Mouse (Mus musculus): Measurements from ENCODE around the gene Chrm5. TPM values are rescaled to one million over a fixed set of nuclear protein-coding genes. Genes with fewer than 3 reads are reported as not detected.

The Chrm5 gene
- polyA plus RNA-seq, 1 experiment, result not detected

GRCm38 (mm10) chr2:112490483-112491196, 10.1 kb upstream of the Chrm5 start:
- TF ChIP-seq POLR2A (IDR thresholded peaks at IDR 0.05; ENCODE audit: insufficient read depth, low read depth, low read length) (no peak), CTCF (IDR thresholded peaks at IDR 0.05; ENCODE audit: insufficient read depth, low read depth, low read length) (no peak)
- 85% methylated on average over 11 of the region's 11 CpGs for WGBS
- H3K4me3 ChIP-seq (ENCODE audit: insufficient read depth, low read depth, low read length), result no peak overlapping the region
- no peak overlapping the region for H3K27ac ChIP-seq (ENCODE audit: insufficient read depth, low read depth, low read length)
- H3K4me1 ChIP-seq (ENCODE audit: control insufficient read depth, insufficient read depth, low read length), result no peaks in the 10 kb centered on the region

- H3K4me3 ChIP-seq (ENCODE audit: insufficient read depth, low read depth, low read length), result no peak overlapping the region
- no peak overlapping the region for H3K27ac ChIP-seq (ENCODE audit: insufficient read depth, low read depth, low read length)
- WGBS, result 87% methylated on average over 2 of the region's 2 CpGs
- H3K4me1 ChIP-seq (ENCODE audit: control insufficient read depth, insufficient read depth, low read length), result no peaks in the 10 kb centered on the region
- TF ChIP-seq POLR2A (IDR thresholded peaks at IDR 0.05; ENCODE audit: insufficient read depth, low read depth, low read length) (no peak), CTCF (IDR thresholded peaks at IDR 0.05; ENCODE audit: insufficient read depth, low read depth, low read length) (no peak)
Measured at GRCm38 (mm10) chr2:112484886-112485285, 4.3 kb upstream of the Chrm5 start.

- H3K27ac ChIP-seq (ENCODE audit: insufficient read depth, low read depth, low read length), result no peak overlapping the region
- 76% methylated on average over 2 of the region's 2 CpGs for WGBS
- no peaks in the 10 kb centered on the region for H3K4me1 ChIP-seq (ENCODE audit: control insufficient read depth, insufficient read depth, low read length)
- TF ChIP-seq POLR2A (IDR thresholded peaks at IDR 0.05; ENCODE audit: insufficient read depth, low read depth, low read length) (no peak), CTCF (IDR thresholded peaks at IDR 0.05; ENCODE audit: insufficient read depth, low read depth, low read length) (no peak)
- no peak overlapping the region for H3K4me3 ChIP-seq (ENCODE audit: insufficient read depth, low read depth, low read length)
Measured at GRCm38 (mm10) chr2:112483334-112483651, 2.7 kb upstream of the Chrm5 start.

GRCm38 (mm10) chr2:112482533-112483333, 2.2 kb upstream of the Chrm5 start:
- no peaks in the 10 kb centered on the region for H3K4me1 ChIP-seq (ENCODE audit: control insufficient read depth, insufficient read depth, low read length)
- 69% methylated on average over 5 of the region's 5 CpGs for WGBS
- no peak for TF ChIP-seq POLR2A (IDR thresholded peaks at IDR 0.05; ENCODE audit: insufficient read depth, low read depth, low read length)
- no peak for TF ChIP-seq CTCF (IDR thresholded peaks at IDR 0.05; ENCODE audit: insufficient read depth, low read depth, low read length)
- H3K27ac ChIP-seq (ENCODE audit: insufficient read depth, low read depth, low read length), result no peak overlapping the region
- no peak overlapping the region for H3K4me3 ChIP-seq (ENCODE audit: insufficient read depth, low read depth, low read length)

- H3K27ac ChIP-seq (ENCODE audit: insufficient read depth, low read depth, low read length), result no peak overlapping the region
- no peak for TF ChIP-seq POLR2A (IDR thresholded peaks at IDR 0.05; ENCODE audit: insufficient read depth, low read depth, low read length)
- TF ChIP-seq CTCF (IDR thresholded peaks at IDR 0.05; ENCODE audit: insufficient read depth, low read depth, low read length), result no peak
- WGBS, result 2% methylated on average over 2 of the region's 2 CpGs
- H3K4me1 ChIP-seq (ENCODE audit: control insufficient read depth, insufficient read depth, low read length), result no peaks in the 10 kb centered on the region
- H3K4me3 ChIP-seq (ENCODE audit: insufficient read depth, low read depth, low read length), result no peak overlapping the region
Measured at GRCm38 (mm10) chr2:112481564-112481963, 995 bp upstream of the Chrm5 start.

GRCm38 (mm10) chr2:112476554-112476953, 4.0 kb downstream of the Chrm5 start:
- Histone ChIP-seq H3K27ac (ENCODE audit: insufficient read depth, low read depth, low read length) (no peak overlapping the region), H3K4me1 (ENCODE audit: control insufficient read depth, insufficient read depth, low read length) (no peaks in the 10 kb centered on the region), H3K4me3 (ENCODE audit: insufficient read depth, low read depth, low read length) (no peak overlapping the region)
- TF ChIP-seq CTCF (IDR thresholded peaks at IDR 0.05; ENCODE audit: insufficient read depth, low read depth, low read length), result no peak
- WGBS, result 88% methylated on average over 6 of the region's 6 CpGs

- H3K27ac ChIP-seq (ENCODE audit: insufficient read depth, low read depth, low read length), result no peak overlapping the region
- H3K4me3 ChIP-seq (ENCODE audit: insufficient read depth, low read depth, low read length), result no peak overlapping the region
- H3K4me1 ChIP-seq (ENCODE audit: control insufficient read depth, insufficient read depth, low read length), result no peaks in the 10 kb centered on the region
- 67% methylated on average over 5 of the region's 5 CpGs for WGBS
- TF ChIP-seq CTCF (IDR thresholded peaks at IDR 0.05; ENCODE audit: insufficient read depth, low read depth, low read length), result no peak
- TF ChIP-seq POLR2A (IDR thresholded peaks at IDR 0.05; ENCODE audit: insufficient read depth, low read depth, low read length), result no peak
Measured at GRCm38 (mm10) chr2:112474997-112475724, 5.4 kb downstream of the Chrm5 start.

- WGBS, result 87% methylated on average over 2 of the region's 2 CpGs
- H3K4me3 ChIP-seq (ENCODE audit: insufficient read depth, low read depth, low read length), result no peak overlapping the region
- H3K4me1 ChIP-seq (ENCODE audit: control insufficient read depth, insufficient read depth, low read length), result no peaks in the 10 kb centered on the region
- H3K27ac ChIP-seq (ENCODE audit: insufficient read depth, low read depth, low read length), result no peak overlapping the region
- TF ChIP-seq CTCF (IDR thresholded peaks at IDR 0.05; ENCODE audit: insufficient read depth, low read depth, low read length) (no peak), POLR2A (IDR thresholded peaks at IDR 0.05; ENCODE audit: insufficient read depth, low read depth, low read length) (no peak)
Measured at GRCm38 (mm10) chr2:112472076-112472475, 8.5 kb downstream of the Chrm5 start.

- TF ChIP-seq CTCF (IDR thresholded peaks at IDR 0.05; ENCODE audit: insufficient read depth, low read depth, low read length) (no peak), POLR2A (IDR thresholded peaks at IDR 0.05; ENCODE audit: insufficient read depth, low read depth, low read length) (no peak)
- H3K27ac ChIP-seq (ENCODE audit: insufficient read depth, low read depth, low read length), result no peak overlapping the region
- 48% methylated on average over 5 of the region's 5 CpGs for WGBS
- H3K4me3 ChIP-seq (ENCODE audit: insufficient read depth, low read depth, low read length), result no peak overlapping the region
- no peaks in the 10 kb centered on the region for H3K4me1 ChIP-seq (ENCODE audit: control insufficient read depth, insufficient read depth, low read length)
Measured at GRCm38 (mm10) chr2:112470961-112471381, 9.6 kb downstream of the Chrm5 start.

All from olfactory bulb, adult 2 months (tissue).